Mouse (Mus musculus) limb, embryonic 15.5 days (tissue): ENCODE measurements at regions not wholly inside any gene's neighbourhood (a gene's known extent, or its start where the extent isn't known, plus 50 kb on each side); places are given as distances from the start of the nearest gene placed in this dataset.

Source experiments
- ATAC-seq: fragments of 200-750 bp; cut with Nextera tagmentation; 2 replicates; pipeline ENCODE4 v1.8.0; 2017; ENCODE audit warnings: low read depth, moderate TSS enrichment; ENCODE audit not compliant: insufficient number of reproducible peaks, low FRiP score, low TSS enrichment
- H3K27ac ChIP-seq: fragments of 300-500 bp; sonication (generic); 2 replicates; pipeline ENCODE4 v1.5.1; 2015; ENCODE audit warnings: moderate library complexity, mild to moderate bottlenecking, inconsistent platforms
- H3K27me3 ChIP-seq: fragments of 300-500 bp; sonication (generic); 2 replicates; pipeline ENCODE4 v1.6.1; 2015; ENCODE audit warnings: inconsistent platforms
- H3K36me3 ChIP-seq: fragments of 300-500 bp; sonication (generic); 2 replicates; pipeline ENCODE4 v1.6.1; 2015; ENCODE audit warnings: inconsistent platforms
- H3K4me1 ChIP-seq: fragments of 300-500 bp; sonication (generic); 2 replicates; pipeline ENCODE4 v1.6.1; 2015; ENCODE audit warnings: inconsistent platforms
- H3K4me2 ChIP-seq: fragments of 300-500 bp; sonication (generic); 2 replicates; pipeline ENCODE4 v1.6.1; 2015; ENCODE audit warnings: mild to moderate bottlenecking, inconsistent platforms
- H3K4me3 ChIP-seq: fragments of 300-500 bp; sonication (generic); 2 replicates; pipeline ENCODE4 v1.5.1; 2015; ENCODE audit warnings: mild to moderate bottlenecking, inconsistent platforms
- H3K9ac ChIP-seq: fragments of 300-500 bp; sonication (generic); 2 replicates; pipeline ENCODE4 v1.6.1; 2015; ENCODE audit warnings: inconsistent platforms
- H3K9me3 ChIP-seq: fragments of 300-500 bp; sonication (generic); 2 replicates; pipeline ENCODE4 v1.6.1; 2016; ENCODE audit warnings: inconsistent platforms
- WGBS: fragments of 180-500 bp; shearing (Covaris S2); methylation state at CpG from one replicate; pipeline ENCODE4 v1.1.7; 2015; 5-methylcytosine and 5-hydroxymethylcytosine counted together

DNA sequence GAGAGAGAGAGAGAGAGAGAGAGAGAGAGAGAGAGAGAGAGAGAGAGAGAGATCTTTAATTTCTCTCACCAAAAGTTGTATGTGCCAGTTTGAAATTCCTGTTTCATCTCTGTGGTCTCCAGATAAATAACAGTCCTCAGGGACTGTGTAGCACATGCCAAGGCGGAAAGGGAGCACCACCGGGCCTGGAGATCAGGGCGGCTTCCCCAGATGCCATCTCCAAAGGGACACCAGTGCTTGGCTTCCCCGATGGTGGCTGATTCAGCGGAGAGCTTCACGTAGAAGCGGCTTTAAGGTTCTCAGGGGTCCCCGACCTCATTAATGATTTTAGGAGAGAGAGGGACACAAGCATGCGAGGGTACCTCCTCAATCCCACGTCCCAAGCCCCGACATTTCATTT is 272.1 kb upstream of the Atp11b start:
- Histone ChIP-seq H3K4me1 (no peaks in the 10 kb centered on the region), H3K4me2 (no peak overlapping the region), H3K27me3 (peaks cover 27% of the 10 kb centered on the region; the same call in 1 of the 2 replicates), H3K27ac (no peak overlapping the region), H3K4me3 (no peak overlapping the region), H3K9ac (no peak overlapping the region), H3K36me3 (no peaks in the 10 kb centered on the region), H3K9me3 (no peaks in the 10 kb centered on the region)
- 41% methylated on average over 11 of the region's 11 CpGs for WGBS
- no peak for ATAC-seq

DNA sequence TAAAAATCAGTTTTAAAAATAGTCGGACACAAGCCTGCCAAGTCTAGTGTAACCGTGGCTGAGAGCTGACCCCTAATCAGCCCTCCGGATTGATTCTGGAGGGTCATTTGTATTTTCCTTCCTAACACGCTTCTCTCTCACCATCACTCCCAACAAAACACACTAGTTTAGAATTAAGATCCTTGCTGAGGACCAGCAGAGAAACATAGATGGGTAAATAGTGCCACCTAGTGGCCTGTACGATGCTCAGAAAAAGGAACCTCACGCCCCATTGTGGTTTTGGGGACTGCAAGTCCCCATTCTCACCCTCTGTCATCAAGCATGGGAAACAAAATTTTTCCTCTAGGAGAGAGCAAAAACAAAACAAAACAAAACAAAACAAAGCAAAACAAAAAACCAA is 271.6 kb upstream of the Atp11b start:
- Histone ChIP-seq H3K4me2 (no peak overlapping the region), H3K27ac (no peak overlapping the region), H3K4me1 (no peaks in the 10 kb centered on the region), H3K9me3 (no peaks in the 10 kb centered on the region), H3K27me3 (peaks cover 27% of the 10 kb centered on the region; the same call in 1 of the 2 replicates), H3K4me3 (no peak overlapping the region), H3K36me3 (no peaks in the 10 kb centered on the region), H3K9ac (no peak overlapping the region)
- ATAC-seq, result no peak
- 7% methylated on average over 6 of the region's 6 CpGs for WGBS

GRCm38 (mm10) chr3:35482759-35483158 is 271.1 kb upstream of the Atp11b start:
- no peaks in the 10 kb centered on the region for H3K36me3 ChIP-seq
- 74% methylated on average over 10 of the region's 10 CpGs for WGBS
- ATAC-seq, result no peak

GRCm38 (mm10) chr3:35496027-35496824 is 257.7 kb upstream of the Atp11b start:
- no peaks in the 10 kb centered on the region for H3K36me3 ChIP-seq
- H3K27ac ChIP-seq, result no peak overlapping the region
- no peaks in the 10 kb centered on the region for H3K4me1 ChIP-seq
- ATAC-seq, result no peak
- no peaks in the 10 kb centered on the region for H3K9me3 ChIP-seq
- H3K9ac ChIP-seq, result no peak overlapping the region
- 79% methylated on average over 9 of the region's 9 CpGs for WGBS
- H3K4me2 ChIP-seq, result no peak overlapping the region
- H3K4me3 ChIP-seq, result no peak overlapping the region
- H3K27me3 ChIP-seq, result no peaks in the 10 kb centered on the region

More at GRCm38 (mm10) chr3:35482759-35483158, 271.1 kb upstream of the Atp11b start:
- H3K4me3 ChIP-seq, result no peak overlapping the region
- no peaks in the 10 kb centered on the region for H3K9me3 ChIP-seq
- no peak overlapping the region for H3K27ac ChIP-seq
- H3K4me1 ChIP-seq, result no peaks in the 10 kb centered on the region
- H3K9ac ChIP-seq, result no peak overlapping the region
- H3K4me2 ChIP-seq, result no peak overlapping the region
- H3K27me3 ChIP-seq, result peaks cover 27% of the 10 kb centered on the region; the same call in 1 of the 2 replicates

DNA sequence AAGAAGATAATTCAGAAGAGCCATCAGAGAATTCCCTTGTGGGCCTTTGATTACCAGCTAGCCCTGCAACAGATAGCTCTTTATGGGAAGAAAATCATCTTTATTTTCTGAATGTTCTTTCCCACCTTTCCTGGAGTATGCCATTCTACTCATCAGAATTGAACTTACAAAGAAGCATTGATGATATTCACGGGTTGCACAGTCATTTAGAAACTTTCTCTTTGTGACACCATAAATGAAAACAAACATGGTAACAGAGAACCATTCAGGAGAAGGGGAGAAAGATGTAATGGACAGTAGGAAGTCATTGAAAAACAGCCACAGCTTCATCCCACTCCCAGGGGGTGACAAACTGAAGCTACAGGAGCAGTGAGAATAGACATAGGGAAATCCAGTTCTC is 243.6 kb upstream of the Atp11b start:
- H3K4me2 ChIP-seq, result no peak overlapping the region
- H3K36me3 ChIP-seq, result no peaks in the 10 kb centered on the region
- 73% methylated on average over 1 of the region's 1 CpGs for WGBS
- no peaks in the 10 kb centered on the region for H3K9me3 ChIP-seq
- H3K4me3 ChIP-seq, result no peak overlapping the region
- H3K4me1 ChIP-seq, result no peaks in the 10 kb centered on the region
- ATAC-seq, result no peak
- H3K27me3 ChIP-seq, result no peaks in the 10 kb centered on the region
- H3K27ac ChIP-seq, result no peak overlapping the region
- no peak overlapping the region for H3K9ac ChIP-seq

DNA sequence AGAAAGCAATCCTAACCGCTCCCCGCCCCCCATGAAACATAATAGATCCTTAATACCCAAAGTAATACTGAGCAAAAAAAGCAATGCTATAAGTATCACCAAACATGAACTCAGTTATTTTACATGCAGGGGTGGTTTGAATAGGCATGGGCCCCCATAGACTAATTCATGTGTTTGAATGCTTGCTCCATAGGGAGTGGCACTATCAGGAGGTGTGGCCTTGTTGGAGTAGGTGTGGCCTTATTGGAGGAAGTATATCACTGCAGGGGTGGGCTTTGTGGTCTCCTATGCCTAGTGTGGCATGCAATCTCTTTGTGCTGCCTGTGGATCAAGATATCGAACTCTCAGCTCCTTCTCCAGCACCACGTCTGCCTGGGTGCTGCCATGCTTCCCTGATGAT is 237.4 kb upstream of the Atp11b start:
- H3K27ac ChIP-seq, result no peak overlapping the region
- WGBS, result 86% methylated on average over 4 of the region's 4 CpGs
- H3K4me3 ChIP-seq, result no peak overlapping the region
- no peaks in the 10 kb centered on the region for H3K4me1 ChIP-seq
- no peaks in the 10 kb centered on the region for H3K27me3 ChIP-seq
- H3K9ac ChIP-seq, result no peak overlapping the region
- no peak overlapping the region for H3K4me2 ChIP-seq
- H3K9me3 ChIP-seq, result no peaks in the 10 kb centered on the region
- no peaks in the 10 kb centered on the region for H3K36me3 ChIP-seq
- no peak for ATAC-seq

- Histone ChIP-seq H3K27me3 (no peaks in the 10 kb centered on the region), H3K4me3 (no peak overlapping the region), H3K9ac (no peak overlapping the region), H3K4me2 (no peak overlapping the region), H3K36me3 (no peaks in the 10 kb centered on the region), H3K4me1 (no peaks in the 10 kb centered on the region), H3K9me3 (no peaks in the 10 kb centered on the region), H3K27ac (no peak overlapping the region)
- ATAC-seq, result no peak
- 67% methylated on average over 3 of the region's 3 CpGs for WGBS
Observed at GRCm38 (mm10) chr3:35520131-35520530, 233.8 kb upstream of the Atp11b start.

- H3K9ac ChIP-seq, result no peak overlapping the region
- H3K4me1 ChIP-seq, result no peaks in the 10 kb centered on the region
- ATAC-seq, result no peak
- H3K27ac ChIP-seq, result no peak overlapping the region
- no peaks in the 10 kb centered on the region for H3K27me3 ChIP-seq
- H3K4me2 ChIP-seq, result no peak overlapping the region
- no peak overlapping the region for H3K4me3 ChIP-seq
- no peaks in the 10 kb centered on the region for H3K9me3 ChIP-seq
- H3K36me3 ChIP-seq, result no peaks in the 10 kb centered on the region
Observed at GRCm38 (mm10) chr3:35547696-35548095, 206.2 kb upstream of the Atp11b start.

DNA sequence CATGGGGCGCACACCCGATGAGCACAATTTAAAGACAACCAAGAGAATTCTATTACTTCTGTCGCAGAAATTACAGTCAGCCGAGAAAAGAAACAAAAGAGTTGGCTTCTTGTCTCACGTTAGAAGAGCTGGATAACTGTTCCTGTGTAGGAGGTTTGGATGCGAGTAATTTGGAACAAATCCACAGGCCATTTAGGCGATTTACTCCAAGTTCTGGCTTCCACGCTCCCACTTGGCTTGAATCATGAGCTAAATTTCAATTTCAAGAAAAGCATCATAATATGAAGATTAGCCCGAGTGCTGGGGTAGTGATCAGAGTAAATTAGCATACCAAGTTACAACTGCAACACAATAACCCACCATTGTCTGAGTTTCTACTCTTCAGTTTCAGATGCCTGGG is 202.1 kb upstream of the Atp11b start:
- Histone ChIP-seq H3K4me2 (no peak overlapping the region), H3K9ac (no peak overlapping the region), H3K36me3 (no peaks in the 10 kb centered on the region), H3K27ac (no peak overlapping the region), H3K27me3 (no peaks in the 10 kb centered on the region), H3K4me1 (no peaks in the 10 kb centered on the region), H3K4me3 (no peak overlapping the region), H3K9me3 (no peaks in the 10 kb centered on the region)
- ATAC-seq, result no peak
- 86% methylated on average over 9 of the region's 9 CpGs for WGBS

DNA sequence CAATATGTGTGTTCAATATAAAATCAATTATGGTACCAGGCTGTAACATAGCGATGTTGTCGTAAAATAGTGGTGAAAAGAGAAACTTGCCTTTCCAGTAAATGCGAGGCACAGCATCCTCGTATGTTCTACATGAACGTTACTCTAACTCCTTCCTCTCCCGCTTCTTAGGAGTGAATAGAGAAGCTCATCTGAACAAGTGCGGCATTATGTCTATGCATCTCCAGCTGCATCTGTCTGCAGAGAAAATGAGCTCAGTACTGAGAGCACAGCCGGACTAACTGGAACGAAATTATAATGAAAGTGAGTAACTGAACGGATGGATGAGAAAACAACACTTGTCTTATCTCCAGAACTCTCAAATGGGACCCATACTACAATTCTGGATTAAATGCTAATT is 193.5 kb upstream of the Atp11b start:
- 77% methylated on average over 10 of the region's 10 CpGs for WGBS

DNA sequence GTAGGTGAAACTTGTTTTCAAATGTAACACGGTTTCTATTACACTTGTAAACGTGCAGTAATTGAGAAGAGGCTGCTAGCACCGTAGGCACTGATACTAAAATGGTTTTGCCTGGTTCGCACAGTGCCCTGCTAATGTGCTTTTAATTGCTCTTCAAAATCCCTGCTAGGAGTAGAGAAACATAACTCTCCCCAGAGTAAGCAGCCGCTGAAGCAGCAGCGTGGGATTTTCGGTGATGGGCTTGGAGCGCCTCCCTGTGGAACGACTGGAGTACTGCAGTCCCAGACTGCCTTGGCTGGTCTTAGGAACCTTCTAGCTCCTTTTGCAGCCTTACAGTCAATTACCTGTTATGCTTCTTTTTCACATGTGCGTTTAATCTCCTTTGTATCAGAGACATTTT is 179.5 kb upstream of the Atp11b start:
- Histone ChIP-seq H3K36me3 (no peaks in the 10 kb centered on the region), H3K4me1 (no peaks in the 10 kb centered on the region), H3K9ac (no peak overlapping the region), H3K4me2 (no peak overlapping the region), H3K27me3 (no peaks in the 10 kb centered on the region), H3K4me3 (no peak overlapping the region), H3K27ac (no peak overlapping the region), H3K9me3 (no peaks in the 10 kb centered on the region)
- no peak for ATAC-seq
- WGBS, result 10% methylated on average over 10 of the region's 10 CpGs

More for the DNA sequence above, 193.5 kb upstream of the Atp11b start:
- ATAC-seq, result no peak
- H3K4me2 ChIP-seq, result no peak overlapping the region
- no peaks in the 10 kb centered on the region for H3K9me3 ChIP-seq
- H3K36me3 ChIP-seq, result no peaks in the 10 kb centered on the region
- no peak overlapping the region for H3K9ac ChIP-seq
- H3K4me3 ChIP-seq, result no peak overlapping the region
- no peak overlapping the region for H3K27ac ChIP-seq
- no peaks in the 10 kb centered on the region for H3K4me1 ChIP-seq
- no peaks in the 10 kb centered on the region for H3K27me3 ChIP-seq
